Mouse (Mus musculus) forebrain, embryonic 16.5 days (tissue): ENCODE data around the gene Dnah10. TPM values are rescaled to one million over a fixed set of nuclear protein-coding genes. Genes with fewer than 3 reads are reported as not detected.
"Not testable (repeated sequence)": the region's sequence is repeated elsewhere in the genome, so short reads cannot be mapped to it uniquely, and the experiment has no call there.

Experiments used
- ATAC-seq: fragments of 200-750 bp; cut with Nextera tagmentation; 2 replicates; pipeline ENCODE4 v1.8.0; 2017; ENCODE audit warnings: mild to moderate bottlenecking, moderate library complexity
- H3K27ac ChIP-seq: fragments of 300-500 bp; sonication (generic); 2 replicates; pipeline ENCODE4 v1.5.1; 2014; ENCODE audit warnings: low read length, control low read depth
- H3K27me3 ChIP-seq: fragments of 300-500 bp; sonication (generic); replicated peaks from 2 replicates; pipeline ENCODE4 v1.6.1; 2014; ENCODE audit warnings: low read length; ENCODE audit not compliant: control insufficient read depth, insufficient read depth
- H3K36me3 ChIP-seq: fragments of 300-500 bp; sonication (generic); 2 replicates; pipeline ENCODE4 v1.6.1; 2014; ENCODE audit not compliant: control insufficient read depth, insufficient read depth
- H3K4me1 ChIP-seq: fragments of 300-500 bp; sonication (generic); replicated peaks from 2 replicates; pipeline ENCODE4 v1.6.1; 2014; ENCODE audit warnings: low read length; ENCODE audit not compliant: control insufficient read depth, insufficient read depth
- H3K4me2 ChIP-seq: fragments of 300-500 bp; sonication (generic); 2 replicates; pipeline ENCODE4 v1.6.1; 2014; ENCODE audit warnings: mild to moderate bottlenecking, low read length, control low read depth
- H3K4me3 ChIP-seq: fragments of 300-500 bp; sonication (generic); replicated peaks from 2 replicates; pipeline ENCODE4 v1.5.1; 2014; ENCODE audit warnings: mild to moderate bottlenecking, low read length, control low read depth
- H3K9ac ChIP-seq: fragments of 300-500 bp; sonication (generic); replicated peaks from 2 replicates; pipeline ENCODE4 v1.6.1; 2014; ENCODE audit warnings: low read depth, low read length, control low read depth
- H3K9me3 ChIP-seq: fragments of 300-500 bp; sonication (generic); 2 replicates; pipeline ENCODE4 v1.6.1; 2016; ENCODE audit warnings: low read length; ENCODE audit not compliant: control insufficient read depth
- WGBS: fragments of 180-500 bp; shearing (Covaris S2); extraction: QIAGEN DNeasy Blood & Tissue Kit; methylation state at CpG from one replicate; pipeline ENCODE4 v1.1.7; 2014; 5-methylcytosine and 5-hydroxymethylcytosine counted together
- polyA plus RNA-seq: library from polyadenylated mRNA; unstranded; fragments of >200 nt; fragmentation: Nextera tagmentation; extraction: Ambion mirVana; gene quantifications from 2 replicates; pipeline ENCODE4 v1.2.1, GENCODE M21; 2015

Gene Dnah10
- polyA plus RNA-seq, 1 experiment from 2014 or later = 0.22 TPM

- ATAC-seq = no peak
Observed at GRCm38 (mm10) chr5:124743841-124744240, 19.0 kb downstream of the Dnah10 start.

GRCm38 (mm10) chr5:124746220-124746619, 21.3 kb downstream of the Dnah10 start:
- no peaks in the 10 kb centered on the region for H3K36me3 ChIP-seq
- no peak overlapping the region for H3K27ac ChIP-seq
- no peak for ATAC-seq
- no peak overlapping the region for H3K4me2 ChIP-seq
- H3K4me3 ChIP-seq = no peak overlapping the region
- no peaks in the 10 kb centered on the region for H3K27me3 ChIP-seq
- no peaks in the 10 kb centered on the region for H3K9me3 ChIP-seq
- no peak overlapping the region for H3K9ac ChIP-seq
- WGBS = 95% methylated on average over 15 of the region's 15 CpGs
- no peaks in the 10 kb centered on the region for H3K4me1 ChIP-seq

More at GRCm38 (mm10) chr5:124743841-124744240, 19.0 kb downstream of the Dnah10 start:
- Histone ChIP-seq H3K36me3 (no peaks in the 10 kb centered on the region), H3K4me2 (no peak overlapping the region), H3K4me1 (no peaks in the 10 kb centered on the region), H3K4me3 (no peak overlapping the region), H3K9ac (no peak overlapping the region), H3K27me3 (no peaks in the 10 kb centered on the region), H3K27ac (no peak overlapping the region), H3K9me3 (no peaks in the 10 kb centered on the region)
- 87% methylated on average over 3 of the region's 3 CpGs for WGBS

DNA sequence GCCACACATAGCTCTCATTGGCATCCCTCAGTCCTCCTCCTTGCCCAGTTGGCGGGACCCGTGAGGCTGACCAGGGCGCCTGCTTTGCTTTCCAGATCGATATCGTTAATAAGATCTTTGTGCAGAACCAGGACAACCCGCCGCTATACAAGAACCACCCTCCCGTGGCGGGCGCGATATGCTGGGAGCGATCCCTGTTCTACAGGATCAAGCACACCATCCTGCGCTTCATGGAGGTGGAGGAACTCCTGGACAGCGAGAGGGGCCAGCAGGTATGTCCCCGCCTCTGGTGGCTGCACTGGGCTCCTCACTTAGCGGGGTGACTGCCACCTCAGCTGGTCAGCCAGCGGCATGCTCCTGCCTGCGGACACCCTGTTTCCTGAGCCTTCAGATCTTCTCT, 23.4 kb downstream of the Dnah10 start:
- H3K9me3 ChIP-seq = no peaks in the 10 kb centered on the region
- no peak overlapping the region for H3K4me3 ChIP-seq
- H3K36me3 ChIP-seq = no peaks in the 10 kb centered on the region
- no peaks in the 10 kb centered on the region for H3K27me3 ChIP-seq
- no peaks in the 10 kb centered on the region for H3K4me1 ChIP-seq
- H3K9ac ChIP-seq = no peak overlapping the region
- no peak overlapping the region for H3K27ac ChIP-seq
- no peak for ATAC-seq
- no peak overlapping the region for H3K4me2 ChIP-seq
- 86% methylated on average over 18 of the region's 18 CpGs for WGBS

DNA sequence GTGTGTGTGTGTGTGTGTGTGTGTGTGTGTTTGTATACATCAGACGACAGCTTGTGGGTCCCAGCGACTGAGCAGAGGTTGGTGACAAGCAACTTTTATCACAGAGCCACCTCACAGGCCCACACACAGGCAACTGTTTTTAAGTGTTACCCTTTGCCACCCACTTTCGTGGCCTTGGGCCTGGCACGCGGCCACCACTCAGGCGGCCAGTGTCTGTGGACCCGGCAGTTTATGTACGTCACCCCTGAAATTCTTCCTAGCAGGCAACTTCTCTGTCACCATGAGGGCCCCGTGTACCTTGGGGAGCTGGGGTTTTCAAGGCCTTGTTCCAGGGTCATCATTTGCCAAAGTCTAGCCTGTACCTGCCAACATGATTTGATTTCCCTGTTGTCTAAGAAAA, 26.8 kb downstream of the Dnah10 start:
- no peak overlapping the region for H3K27ac ChIP-seq
- WGBS = 60% methylated on average over 9 of the region's 9 CpGs
- ATAC-seq = no peak

GRCm38 (mm10) chr5:124761011-124761410, 36.1 kb downstream of the Dnah10 start:
- Histone ChIP-seq H3K36me3 (no peaks in the 10 kb centered on the region), H3K4me3 (no peak overlapping the region), H3K27ac (no peak overlapping the region), H3K9ac (no peak overlapping the region), H3K27me3 (no peaks in the 10 kb centered on the region), H3K4me2 (no peak overlapping the region), H3K4me1 (no peaks in the 10 kb centered on the region), H3K9me3 (peaks cover 3% of the 10 kb centered on the region; the same call in 1 of the 2 replicates)
- no peak for ATAC-seq
- WGBS = 71% methylated on average over 18 of the region's 18 CpGs

More for the DNA sequence above, 26.8 kb downstream of the Dnah10 start:
- H3K27me3 ChIP-seq = no peaks in the 10 kb centered on the region
- H3K9ac ChIP-seq = no peak overlapping the region
- no peak overlapping the region for H3K4me2 ChIP-seq
- no peak overlapping the region for H3K4me3 ChIP-seq
- H3K36me3 ChIP-seq = no peaks in the 10 kb centered on the region
- no peaks in the 10 kb centered on the region for H3K9me3 ChIP-seq
- no peaks in the 10 kb centered on the region for H3K4me1 ChIP-seq

GRCm38 (mm10) chr5:124761787-124762186, 36.9 kb downstream of the Dnah10 start:
- no peak for ATAC-seq
- Histone ChIP-seq H3K36me3 (no peaks in the 10 kb centered on the region), H3K27ac (no peak overlapping the region), H3K9ac (no peak overlapping the region), H3K4me3 (no peak overlapping the region), H3K4me2 (no peak overlapping the region), H3K27me3 (no peaks in the 10 kb centered on the region), H3K9me3 (peaks cover 3% of the 10 kb centered on the region; the same call in 1 of the 2 replicates), H3K4me1 (no peaks in the 10 kb centered on the region)
- WGBS = 95% methylated on average over 1 of the region's 1 CpGs

- no peaks in the 10 kb centered on the region for H3K36me3 ChIP-seq
- no peak overlapping the region for H3K4me2 ChIP-seq
- 76% methylated on average over 3 of the region's 3 CpGs for WGBS
- H3K27ac ChIP-seq = no peak overlapping the region
- H3K4me3 ChIP-seq = no peak overlapping the region
- no peaks in the 10 kb centered on the region for H3K9me3 ChIP-seq
- H3K27me3 ChIP-seq = no peaks in the 10 kb centered on the region
- ATAC-seq = no peak
- no peaks in the 10 kb centered on the region for H3K4me1 ChIP-seq
- no peak overlapping the region for H3K9ac ChIP-seq
Observed at GRCm38 (mm10) chr5:124774552-124774951, 49.7 kb downstream of the Dnah10 start.

DNA sequence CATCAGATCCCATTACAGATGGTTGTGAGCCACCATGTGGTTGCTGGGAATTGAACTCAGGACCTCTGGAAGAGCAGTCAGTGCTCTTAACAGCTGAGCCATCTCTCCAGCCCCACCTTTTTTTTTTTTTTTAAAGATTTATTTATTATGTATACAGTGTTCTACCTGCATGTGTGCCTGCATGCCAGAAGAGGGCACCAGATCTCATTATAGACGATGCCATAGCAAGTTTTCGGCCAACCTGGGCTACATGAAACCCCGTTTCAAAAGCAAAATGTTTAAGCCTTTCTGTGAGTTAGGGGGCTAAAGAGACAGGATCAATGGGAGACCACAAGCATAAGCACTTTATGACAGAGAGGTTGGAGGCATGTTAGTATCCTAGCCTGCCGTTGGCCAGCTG, 51.4 kb downstream of the Dnah10 start:
- H3K27ac ChIP-seq, H3K9me3 ChIP-seq, H3K4me1 ChIP-seq, H3K4me2 ChIP-seq, ATAC-seq, H3K36me3 ChIP-seq, H3K4me3 ChIP-seq, H3K27me3 ChIP-seq, H3K9ac ChIP-seq: not testable (repeated sequence)
- 92% methylated on average over 4 of the region's 4 CpGs for WGBS

DNA sequence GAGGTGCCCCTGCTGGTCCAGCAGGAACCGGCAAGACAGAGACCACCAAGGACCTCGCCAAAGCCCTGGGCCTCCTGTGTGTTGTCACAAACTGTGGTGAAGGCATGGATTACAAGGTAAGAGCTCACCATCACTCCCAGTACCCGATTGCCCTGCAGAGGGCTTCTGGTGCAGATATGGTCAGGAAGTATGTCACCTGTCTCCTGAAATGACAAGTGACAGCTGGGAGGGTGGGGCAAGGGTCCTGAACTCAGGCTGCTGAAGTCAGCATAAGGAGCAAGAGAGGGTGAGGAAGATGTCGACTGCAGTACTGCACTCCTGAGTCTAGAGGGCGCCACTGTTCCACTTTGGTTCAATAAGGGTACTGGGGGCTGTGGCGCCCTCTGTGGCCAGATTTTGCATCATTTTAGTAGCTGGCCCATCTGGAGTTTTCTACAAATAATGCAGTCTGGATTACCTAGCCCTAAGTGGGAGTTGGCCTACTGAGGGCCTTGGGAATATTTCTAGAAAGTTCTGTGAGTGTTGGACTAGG, 52.4 kb downstream of the Dnah10 start:
- H3K9me3 ChIP-seq = no peaks in the 10 kb centered on the region
- no peak for ATAC-seq
- no peak overlapping the region for H3K4me3 ChIP-seq
- WGBS = 59% methylated on average over 6 of the region's 6 CpGs
- no peaks in the 10 kb centered on the region for H3K36me3 ChIP-seq
- no peak overlapping the region for H3K27ac ChIP-seq
- no peak overlapping the region for H3K4me2 ChIP-seq
- no peak overlapping the region for H3K9ac ChIP-seq
- no peaks in the 10 kb centered on the region for H3K27me3 ChIP-seq
- no peaks in the 10 kb centered on the region for H3K4me1 ChIP-seq

- WGBS = 95% methylated on average over 7 of the region's 7 CpGs
- no peak for ATAC-seq
- H3K9me3 ChIP-seq = no peaks in the 10 kb centered on the region
Observed at GRCm38 (mm10) chr5:124779926-124780325, 55.0 kb downstream of the Dnah10 start.

More at GRCm38 (mm10) chr5:124779926-124780325, 55.0 kb downstream of the Dnah10 start:
- no peak overlapping the region for H3K4me2 ChIP-seq
- H3K9ac ChIP-seq = no peak overlapping the region
- H3K4me1 ChIP-seq = no peaks in the 10 kb centered on the region
- no peaks in the 10 kb centered on the region for H3K36me3 ChIP-seq
- no peaks in the 10 kb centered on the region for H3K27me3 ChIP-seq
- H3K4me3 ChIP-seq = no peak overlapping the region
- no peak overlapping the region for H3K27ac ChIP-seq
